Mouse (Mus musculus) liver, adult 2 months (tissue): ENCODE measurements around the gene Bach2. TPM values are rescaled to one million over a fixed set of nuclear protein-coding genes. Genes with fewer than 3 reads are reported as not detected.

Experiments
- DNase-seq: peaks from one replicate; pipeline ENCODE4 v3.0.0-alpha.2; 2011; ENCODE audit warnings: low read depth, low spot score; ENCODE audit errors: extremely low read depth
- H3K27ac ChIP-seq: fragments of 200-500 bp; replicated peaks from 2 replicates; pipeline ENCODE4 v1.5.1; 2012; ENCODE audit warnings: low read depth, mild to moderate bottlenecking, control low read depth, inconsistent platforms, low read length; ENCODE audit not compliant: insufficient read depth
- H3K27me3 ChIP-seq: fragments of 200-500 bp; 2 replicates; pipeline ENCODE4 v1.6.1; 2012; ENCODE audit warnings: mild to moderate bottlenecking, moderate library complexity, low read length, inconsistent platforms; ENCODE audit not compliant: control insufficient read depth, insufficient read depth
- H3K36me3 ChIP-seq: fragments of 200-500 bp; 2 replicates; pipeline ENCODE4 v1.6.1; 2012; ENCODE audit warnings: low read length, inconsistent platforms; ENCODE audit not compliant: control insufficient read depth, insufficient read depth
- H3K4me1 ChIP-seq: fragments of 200-500 bp; 2 replicates; pipeline ENCODE4 v1.6.1; 2011; ENCODE audit warnings: low read length; ENCODE audit not compliant: control insufficient read depth, insufficient read depth
- H3K4me3 ChIP-seq: fragments of 200-500 bp; 2 replicates; pipeline ENCODE4 v1.5.1; 2011; ENCODE audit warnings: low read depth, mild to moderate bottlenecking, control low read depth, low read length, moderate library complexity; ENCODE audit not compliant: insufficient read depth
- H3K79me2 ChIP-seq: fragments of 200-500 bp; 2 replicates; pipeline ENCODE4 v1.6.1; 2012; ENCODE audit warnings: inconsistent platforms, mild to moderate bottlenecking, low read length, moderate library complexity; ENCODE audit not compliant: control insufficient read depth, insufficient read depth
- H3K9ac ChIP-seq: fragments of 200-500 bp; 2 replicates; pipeline ENCODE4 v1.6.1; 2012; ENCODE audit warnings: low read depth, mild to moderate bottlenecking, control low read depth, inconsistent platforms, low read length
- CTCF ChIP-seq: fragments of 200-500 bp; IDR thresholded peaks from 2 replicates; pipeline ENCODE4 v1.5.1; 2011; ENCODE audit warnings: low read depth, low read length, control low read depth
- POLR2A ChIP-seq: fragments of 200-500 bp; IDR thresholded peaks from 2 replicates; pipeline ENCODE4 v1.6.1; 2011; ENCODE audit warnings: low read length, control low read depth; ENCODE audit not compliant: insufficient read depth; ENCODE audit errors: extremely low read depth
- WGBS: fragments of 180-500 bp; shearing (Covaris S2); methylation state at CpG from one replicate; pipeline ENCODE4 v1.1.7; 2018; 5-methylcytosine and 5-hydroxymethylcytosine counted together
- polyA plus RNA-seq: library from polyadenylated mRNA; depleted of rRNA; stranded (reverse); fragments of >200 nt; gene quantifications from 2 replicates; pipeline ENCODE4 v1.2.3, GENCODE M21; 2012
- total RNA-seq: library from RNA; depleted of rRNA; stranded (reverse); fragments of >200 nt; gene quantifications from 2 replicates; pipeline ENCODE4 v1.2.3, GENCODE M21; 2014

Bach2 gene
- total and polyA plus RNA-seq, 2 experiments, result 2.1 to 6.0 TPM

DNA sequence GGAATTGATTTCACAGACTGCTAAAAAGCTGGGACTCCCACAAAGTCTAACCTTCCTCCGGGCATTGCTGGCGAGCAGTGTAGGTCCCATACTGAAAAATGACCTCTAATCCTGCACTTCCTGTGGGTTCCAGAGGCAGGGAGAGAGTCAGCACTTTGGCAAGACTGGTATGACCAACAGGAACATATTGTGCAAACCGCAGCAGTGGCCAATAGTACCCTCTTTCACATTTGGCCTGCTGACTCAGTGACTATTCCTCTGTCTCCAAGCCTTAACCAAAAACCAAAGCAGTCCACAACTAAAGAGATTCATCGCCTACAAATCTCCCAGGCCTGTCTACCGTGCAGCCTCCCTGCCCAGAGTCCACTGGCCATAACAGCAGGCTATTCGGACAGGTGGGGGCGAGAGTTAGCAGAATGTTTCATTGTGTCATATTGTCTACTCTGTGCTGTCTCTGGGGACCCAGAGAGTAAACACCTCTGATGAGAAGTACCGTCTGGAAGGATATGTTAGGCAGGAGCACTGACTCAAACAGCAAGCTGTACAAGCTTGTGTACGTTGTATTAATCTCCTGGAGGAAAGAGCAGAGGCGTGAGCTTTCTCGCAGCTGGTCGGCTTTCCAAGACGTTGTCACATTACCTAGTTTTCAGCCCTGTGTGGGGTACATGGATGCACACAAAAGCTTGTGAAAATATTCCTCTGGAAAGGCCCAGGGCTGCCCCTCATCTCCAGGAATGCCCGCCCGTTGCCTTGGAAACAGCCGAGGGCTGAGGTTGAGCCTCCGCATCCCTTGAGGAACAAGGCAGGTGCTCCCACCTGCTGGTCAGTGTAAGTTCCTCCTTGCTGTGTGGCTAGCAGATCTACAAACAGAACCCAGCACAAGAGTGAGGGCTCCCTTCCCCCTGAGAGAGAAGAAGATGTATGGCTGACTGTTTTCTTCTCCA lies 331.7 kb downstream of the Bach2 start:
- Histone ChIP-seq H3K27me3 (no peaks in the 10 kb centered on the region), H3K4me3 (peak overlapping the region; percentile 27), H3K27ac (peak overlapping the region; percentile 89), H3K36me3 (no peaks in the 10 kb centered on the region), H3K9ac (peak overlapping the region; percentile 68), H3K4me1 (peaks cover 27% of the 10 kb centered on the region), H3K79me2 (no peaks in the 10 kb centered on the region)
- WGBS, result 16% methylated on average over 17 of the region's 17 CpGs
- peak; percentile 98 for DNase-seq
- TF ChIP-seq CTCF, result no peak
- TF ChIP-seq POLR2A, result no peak

GRCm38 (mm10) chr4:32570939-32571317 lies 332.3 kb downstream of the Bach2 start:
- no peak overlapping the region; the same call in 1 of the 2 replicates for H3K9ac ChIP-seq
- H3K27me3 ChIP-seq, result no peaks in the 10 kb centered on the region
- peak overlapping the region; percentile 89 for H3K27ac ChIP-seq
- H3K4me3 ChIP-seq, result 0 out of 2 replicates have a peak overlapping the region, but pooled peaks have one; percentile 2
- TF ChIP-seq CTCF, result no peak
- TF ChIP-seq POLR2A, result no peak
- 23% methylated on average over 8 of the region's 8 CpGs for WGBS
- peak; percentile 99 for DNase-seq
- no peaks in the 10 kb centered on the region for H3K36me3 ChIP-seq
- peaks cover 26% of the 10 kb centered on the region for H3K4me1 ChIP-seq
- no peaks in the 10 kb centered on the region for H3K79me2 ChIP-seq

- TF ChIP-seq CTCF (no peak), POLR2A (no peak)
- H3K27ac ChIP-seq, result peak overlapping the region; percentile 89
- peak; percentile 94 for DNase-seq
- H3K79me2 ChIP-seq, result no peaks in the 10 kb centered on the region
- peaks cover 26% of the 10 kb centered on the region for H3K4me1 ChIP-seq
- 0 out of 2 replicates have a peak, but pooled peaks cover 2% of the 10 kb centered on the region for H3K36me3 ChIP-seq
- 5% methylated on average over 3 of the region's 3 CpGs for WGBS
- H3K27me3 ChIP-seq, result no peaks in the 10 kb centered on the region
- peak overlapping the region; percentile 2; the same call in 1 of the 2 replicates for H3K9ac ChIP-seq
- 0 out of 2 replicates have a peak overlapping the region, but pooled peaks have one; percentile 2 for H3K4me3 ChIP-seq
These were observed 332.8 kb downstream of the Bach2 start for GRCm38 (mm10) chr4:32571441-32571840.

GRCm38 (mm10) chr4:32572118-32572517 lies 333.5 kb downstream of the Bach2 start:
- 0 out of 2 replicates have a peak overlapping the region, but pooled peaks have one; percentile 34 for H3K27ac ChIP-seq
- TF ChIP-seq POLR2A (no peak), CTCF (peak; percentile 28; the same call in 1 of the 2 replicates)
- 14% methylated on average over 1 of the region's 1 CpGs for WGBS
- H3K36me3 ChIP-seq, result 0 out of 2 replicates have a peak, but pooled peaks cover 2% of the 10 kb centered on the region
- DNase-seq, result peak; percentile 76
- no peaks in the 10 kb centered on the region for H3K79me2 ChIP-seq
- H3K4me1 ChIP-seq, result peaks cover 26% of the 10 kb centered on the region
- no peak overlapping the region for H3K4me3 ChIP-seq
- H3K27me3 ChIP-seq, result no peaks in the 10 kb centered on the region
- no peak overlapping the region for H3K9ac ChIP-seq

DNA sequence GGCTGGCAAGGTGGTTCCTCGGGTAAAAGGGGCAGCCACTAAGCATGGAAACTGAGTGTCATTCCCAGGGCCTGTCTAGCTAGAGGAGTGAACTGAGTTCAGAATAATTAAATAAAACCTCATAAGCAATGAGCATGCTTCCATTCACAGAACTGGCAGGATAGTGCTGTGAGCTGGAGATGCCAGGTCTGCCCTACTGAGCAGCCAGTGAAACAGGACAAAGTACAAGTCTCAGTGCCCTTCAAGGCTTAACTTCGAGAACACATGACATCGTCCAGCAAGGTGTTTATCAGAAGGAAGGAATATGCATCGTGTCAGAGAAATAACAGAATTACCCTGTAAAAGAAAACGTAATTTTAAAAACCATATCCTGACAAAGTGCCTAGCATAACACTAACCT lies 335.0 kb downstream of the Bach2 start:
- 43% methylated on average over 5 of the region's 5 CpGs for WGBS
- Histone ChIP-seq H3K36me3 (0 out of 2 replicates have a peak, but pooled peaks cover 2% of the 10 kb centered on the region), H3K79me2 (no peaks in the 10 kb centered on the region), H3K4me1 (peaks cover 26% of the 10 kb centered on the region), H3K9ac (no peak overlapping the region), H3K27me3 (no peaks in the 10 kb centered on the region), H3K27ac (peak overlapping the region; percentile 33; the same call in 1 of the 2 replicates), H3K4me3 (no peak overlapping the region)
- peak; percentile 80 for DNase-seq
- TF ChIP-seq CTCF, result no peak
- TF ChIP-seq POLR2A, result no peak
